In genomic region chr4:117866083-117866482, GRCm38 (mm10) we compare ENCODE assay signal across 7 mouse cellular contexts. TPM values are rescaled to one million over a fixed set of nuclear protein-coding genes. Genes with fewer than 3 reads are reported as not detected.
DNase-seq lines count a peak whose midpoint lies in the region; ATAC-seq lines count a peak whose summit lies in the region.

No protein-coding gene starts in this region.

- H3K4me3 ChIP-seq in kidney, embryonic 15.5 days (replicated peaks), result no peak overlapping the region

- WGBS in kidney, embryonic 15.5 days, result 16% methylated on average over 9 of the region's 9 CpGs

- no peaks in the 10 kb centered on the region; the same call in 1 of the 2 replicates for H3K27me3 ChIP-seq in kidney, embryonic 15.5 days

- peak; percentile 63 for ATAC-seq in kidney, embryonic 15.5 days (replicated peaks; ENCODE audit: low FRiP score)
- peak; percentile 62 for ATAC-seq in megakaryocyte-erythroid progenitor cell, adult 5-6 weeks (replicated peaks; ENCODE audit: low FRiP score, low TSS enrichment, poor library complexity, severe bottlenecking)

- intact Hi-C loops in gastrocnemius, postnatal 14 days (cut with DNase I; ENCODE audit: low total_unique reads), result no loop called here

- H3K27ac ChIP-seq in kidney, embryonic 15.5 days, result peak overlapping the region; percentile 74

- DNase-seq in 3T3-L1 (ENCODE audit: low read depth, low spot score) (peak; percentile 91), MN1 (ENCODE audit: low spot score) (peak; percentile 83)
- peak; percentile 73 for DNase-seq in gastrocnemius, postnatal 14 days
- no peak for DNase-seq in thymus, postnatal 0 days (ENCODE audit: low spot score)
- no peak for DNase-seq in thymus, adult 18-20 months

- no peak overlapping the region for H3K9ac ChIP-seq in kidney, embryonic 15.5 days

- no peaks in the 10 kb centered on the region for H3K9me3 ChIP-seq in kidney, embryonic 15.5 days (replicated peaks)

- H3K36me3 ChIP-seq in kidney, embryonic 15.5 days, result no peaks in the 10 kb centered on the region

- H3K4me1 ChIP-seq in kidney, embryonic 15.5 days, result peaks cover 33% of the 10 kb centered on the region

- H3K4me2 ChIP-seq in kidney, embryonic 15.5 days, result peak overlapping the region; percentile 4; the same call in 1 of the 2 replicates

RNA-seq across cellular contexts. Expression of gene Ccdc24, which starts 6.3 kb away (rescaled TPM):
- total RNA-seq in gastrocnemius, postnatal 14 days (2021), result under 1 TPM; 0.39 to 0.47 TPM
- 0.89 and 1.8 TPM in 2 replicates for polyA plus RNA-seq in kidney, embryonic 15.5 days (2015; fragmentation: Nextera tagmentation; extraction: Ambion mirVana)
- not detected in 2 replicates for total RNA-seq in megakaryocyte-erythroid progenitor cell, adult 5-6 weeks (2014; fragmentation: Nextera tagmentation)
- not detected in 2 replicates for total RNA-seq in megakaryocyte-erythroid progenitor cell, adult 5-6 weeks (2017)
- 0.08 and 0.33 TPM in 2 replicates for polyA plus RNA-seq in thymus, postnatal 0 days (2015; fragmentation: Nextera tagmentation; extraction: Ambion mirVana)

RNA-seq across cellular contexts. Expression of gene B4galt2, which starts 17.2 kb away (rescaled TPM):
- 1 to 10 TPM; 6.5 to 8.1 TPM for total RNA-seq in gastrocnemius, postnatal 14 days (2021)
- polyA plus RNA-seq in kidney, embryonic 15.5 days (2015; fragmentation: Nextera tagmentation; extraction: Ambion mirVana), result 17.7 and 19.8 TPM in 2 replicates
- total RNA-seq in megakaryocyte-erythroid progenitor cell, adult 5-6 weeks (2014; fragmentation: Nextera tagmentation), result not detected in 2 replicates
- 2.8 TPM in 1 of 2 replicates, not detected in the other for total RNA-seq in megakaryocyte-erythroid progenitor cell, adult 5-6 weeks (2017)
- polyA plus RNA-seq in thymus, postnatal 0 days (2015; fragmentation: Nextera tagmentation; extraction: Ambion mirVana), result 1.3 and 1.7 TPM in 2 replicates

RNA-seq across cellular contexts. Expression of gene Atp6v0b, which starts 21.1 kb away (rescaled TPM):
- 10 to 100 TPM; 55.4 to 57.6 TPM for total RNA-seq in gastrocnemius, postnatal 14 days (2021)
- polyA plus RNA-seq in kidney, embryonic 15.5 days (2015; fragmentation: Nextera tagmentation; extraction: Ambion mirVana), result 212 and 221 TPM in 2 replicates
- total RNA-seq in megakaryocyte-erythroid progenitor cell, adult 5-6 weeks (2014; fragmentation: Nextera tagmentation), result 164 and 195 TPM in 2 replicates
- total RNA-seq in megakaryocyte-erythroid progenitor cell, adult 5-6 weeks (2017), result 40.6 and 60.1 TPM in 2 replicates
- polyA plus RNA-seq in thymus, postnatal 0 days (2015; fragmentation: Nextera tagmentation; extraction: Ambion mirVana), result 215 TPM in 2 replicates

RNA-seq across cellular contexts. Expression of gene Dph2, which starts 25.7 kb away (rescaled TPM):
- total RNA-seq in gastrocnemius, postnatal 14 days (2021), result 1 to 10 TPM; 2.6 to 2.7 TPM
- 21.2 and 22.2 TPM in 2 replicates for polyA plus RNA-seq in kidney, embryonic 15.5 days (2015; fragmentation: Nextera tagmentation; extraction: Ambion mirVana)
- total RNA-seq in megakaryocyte-erythroid progenitor cell, adult 5-6 weeks (2014; fragmentation: Nextera tagmentation), result 12.8 and 24.7 TPM in 2 replicates
- total RNA-seq in megakaryocyte-erythroid progenitor cell, adult 5-6 weeks (2017), result 11.7 and 12.6 TPM in 2 replicates
- polyA plus RNA-seq in thymus, postnatal 0 days (2015; fragmentation: Nextera tagmentation; extraction: Ambion mirVana), result 20.4 and 22.5 TPM in 2 replicates

RNA-seq across cellular contexts. Expression of gene Slc6a9, which starts 31.8 kb away (rescaled TPM):
- total RNA-seq in gastrocnemius, postnatal 14 days (2021), result 1 to 10 TPM; 4.0 to 6.2 TPM
- 9.4 and 15.2 TPM in 2 replicates for polyA plus RNA-seq in kidney, embryonic 15.5 days (2015; fragmentation: Nextera tagmentation; extraction: Ambion mirVana)
- total RNA-seq in megakaryocyte-erythroid progenitor cell, adult 5-6 weeks (2014; fragmentation: Nextera tagmentation), result 0.68 and 4.9 TPM in 2 replicates
- 0.23 TPM in 1 of 2 replicates, not detected in the other for total RNA-seq in megakaryocyte-erythroid progenitor cell, adult 5-6 weeks (2017)
- polyA plus RNA-seq in thymus, postnatal 0 days (2015; fragmentation: Nextera tagmentation; extraction: Ambion mirVana), result 1.4 and 2.6 TPM in 2 replicates

Comparison
In these comparisons a context has a peak if more than half of its experiments do, and no peak if none do; other contexts are left out.
1. DNase-seq: peak in 3T3-L1 (single experiment), MN1 (single experiment) and gastrocnemius, postnatal 14 days (single experiment); none in thymus, postnatal 0 days (single experiment) and thymus, adult 18-20 months (0 of 2).